Mouse (Mus musculus) CD4-positive helper T cell, adult 2 months (primary cell): ENCODE data around the gene Tkt.

Experiments
- DNase-seq: peaks from one replicate; pipeline ENCODE4 v3.0.0-alpha.2; 2012; ENCODE audit warnings: low read depth, missing footprints, low spot score

The Tkt gene

DNA sequence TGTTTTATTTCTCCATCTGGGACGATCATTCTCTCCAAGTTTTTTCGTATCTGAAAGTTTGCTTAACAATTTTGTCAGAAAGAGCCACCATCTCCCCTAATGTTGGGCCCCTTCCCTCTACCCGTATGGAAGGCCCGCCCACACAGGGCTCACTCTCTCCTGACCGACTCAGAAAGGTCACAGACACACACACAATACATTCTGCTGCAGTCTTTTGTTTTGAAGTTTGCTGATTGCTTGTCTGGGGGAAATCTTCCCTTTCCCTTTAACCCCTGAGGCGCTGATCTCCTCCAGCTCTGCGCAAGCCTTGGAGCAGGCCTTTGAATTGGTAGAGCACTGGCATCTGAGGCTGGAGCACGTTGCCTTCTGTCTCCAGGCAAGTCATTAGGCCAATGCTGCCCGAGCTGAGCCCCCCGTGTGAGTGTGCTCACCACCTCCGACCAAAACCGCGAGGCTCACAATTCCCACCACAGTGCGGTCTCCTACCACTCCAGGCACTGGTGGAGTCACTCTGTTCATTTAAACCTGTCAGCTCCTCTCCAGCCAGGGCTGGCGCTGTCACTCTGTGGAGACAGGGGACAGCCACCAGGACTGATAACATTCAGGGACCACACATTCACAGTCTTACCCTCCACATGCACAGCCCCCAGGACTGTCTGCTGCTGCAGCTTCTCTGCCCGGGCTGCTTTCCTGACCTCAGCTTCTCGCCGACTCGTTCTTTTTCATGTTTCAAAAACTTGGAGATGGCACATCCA, 36.5 kb downstream of the Tkt start:
- no peak for DNase-seq

DNA sequence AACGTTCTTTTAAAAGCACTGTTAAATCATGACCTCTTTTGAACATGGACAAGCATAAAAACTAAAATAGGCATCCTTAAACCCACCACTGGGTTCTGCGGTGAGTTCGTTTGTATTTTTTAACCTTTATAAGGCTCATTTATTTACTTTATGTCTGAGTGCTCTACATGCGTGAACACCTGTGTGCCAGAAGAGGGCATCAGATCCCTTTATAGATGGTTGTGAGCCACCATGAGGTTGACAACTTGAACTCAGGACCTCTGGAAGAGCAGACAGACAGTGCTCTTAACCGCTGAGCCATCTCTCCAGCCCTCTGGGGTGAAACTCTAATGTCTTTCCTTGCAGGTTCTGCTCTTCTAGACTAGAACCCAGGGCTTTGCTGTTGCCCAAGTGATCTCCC, 37.2 kb downstream of the Tkt start:
- no peak for DNase-seq

DNA sequence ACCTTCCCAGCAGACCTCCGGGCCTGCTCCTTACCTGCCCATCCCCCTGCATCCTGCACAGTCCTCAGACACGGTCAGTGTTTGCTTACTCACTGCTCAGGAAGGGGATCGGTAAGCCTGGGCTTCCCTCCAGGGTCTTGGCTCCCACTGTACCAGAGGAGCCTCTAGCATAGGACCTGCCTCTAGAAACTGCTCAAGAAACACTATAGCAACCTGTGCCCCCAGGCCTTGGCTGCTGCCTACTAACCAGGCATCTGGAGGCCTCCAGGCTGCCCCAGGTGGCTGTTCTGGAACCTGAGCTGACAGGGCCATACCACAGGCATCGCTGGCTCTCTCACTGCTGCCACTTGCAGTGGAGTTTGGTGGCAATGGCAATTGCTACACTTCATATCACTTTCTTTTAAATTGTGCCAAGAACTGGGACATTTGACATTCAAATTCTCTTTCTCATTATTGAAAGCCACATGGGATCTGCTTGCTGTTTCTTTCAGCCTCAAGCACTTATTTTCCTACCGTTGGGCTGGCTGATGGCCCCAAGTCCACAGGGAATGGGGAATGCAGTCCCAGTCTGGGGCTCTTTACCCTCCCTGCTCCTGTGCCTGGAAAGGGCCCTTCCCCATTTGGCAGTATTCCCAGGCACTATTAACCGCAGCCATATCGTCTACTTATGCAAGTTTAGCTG, 38.8 kb downstream of the Tkt start:
- no peak for DNase-seq

DNA sequence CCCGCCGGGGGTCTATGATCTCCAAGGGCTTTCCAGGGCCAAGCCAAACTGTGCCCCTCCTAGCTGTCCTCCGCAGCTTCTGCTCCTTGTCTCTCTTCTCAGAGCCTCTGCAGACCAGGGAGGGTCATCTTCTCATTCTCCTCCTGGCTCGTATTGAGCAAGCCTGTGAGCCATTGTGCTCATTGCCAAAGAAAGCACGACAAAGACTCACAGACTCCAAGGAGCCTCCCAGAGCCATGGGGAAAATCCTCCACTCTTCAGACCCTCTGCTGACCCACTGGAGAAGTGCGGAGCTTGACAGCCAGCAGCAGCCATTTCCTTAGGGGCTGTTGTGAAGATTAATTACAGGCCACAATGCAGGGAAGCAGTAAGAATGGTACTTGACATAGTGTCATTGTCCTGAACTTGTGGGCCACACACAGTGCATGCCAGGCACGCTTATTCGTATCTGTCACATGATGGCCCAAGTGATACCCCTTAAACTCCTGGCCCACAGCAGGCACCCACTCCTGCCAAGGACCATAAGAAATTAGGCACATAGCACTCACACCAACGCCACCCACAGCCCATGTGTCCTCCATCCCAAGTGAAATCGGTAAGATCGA, 42.0 kb downstream of the Tkt start:
- DNase-seq = no peak

DNA sequence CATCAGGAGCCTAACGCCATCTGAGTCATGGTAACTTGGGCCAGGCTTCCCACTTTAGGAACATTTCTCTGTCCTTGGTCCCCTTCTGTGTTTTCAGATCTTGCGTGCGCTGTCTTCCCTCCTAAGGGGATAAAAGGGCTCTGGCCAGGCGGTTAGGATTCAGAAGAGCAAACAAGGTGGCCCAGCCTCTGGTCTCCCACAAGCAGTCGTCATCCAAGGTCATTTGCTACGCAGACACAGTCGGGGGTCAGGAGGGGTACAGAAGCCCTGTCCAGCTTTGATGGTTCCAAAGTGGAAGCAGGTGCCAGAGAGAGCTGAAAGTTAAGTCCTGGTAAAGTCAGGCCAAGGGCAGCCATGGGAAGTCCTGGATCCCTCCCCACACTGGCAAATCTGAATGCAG, 42.8 kb downstream of the Tkt start:
- DNase-seq = no peak

DNA sequence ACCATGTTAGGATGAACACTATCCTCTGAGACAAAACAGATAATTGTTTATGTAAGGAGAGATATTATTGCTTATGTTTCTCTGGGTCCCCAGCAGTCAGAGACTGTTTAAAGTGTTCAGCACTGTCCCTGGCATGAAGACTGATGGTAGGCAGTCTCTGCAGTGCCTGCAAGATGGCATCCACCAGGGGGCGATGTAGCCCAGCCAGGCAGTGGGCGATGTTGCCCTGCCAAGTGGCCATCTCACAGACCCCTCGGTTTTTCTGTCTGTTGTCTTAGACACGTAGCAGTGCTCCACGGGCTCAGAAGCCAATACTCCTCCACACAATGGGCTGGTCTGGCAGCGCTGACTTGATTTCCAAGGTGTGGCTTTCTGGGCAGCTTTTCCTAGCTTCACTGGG, 43.3 kb downstream of the Tkt start:
- DNase-seq = peak; percentile 57

DNA sequence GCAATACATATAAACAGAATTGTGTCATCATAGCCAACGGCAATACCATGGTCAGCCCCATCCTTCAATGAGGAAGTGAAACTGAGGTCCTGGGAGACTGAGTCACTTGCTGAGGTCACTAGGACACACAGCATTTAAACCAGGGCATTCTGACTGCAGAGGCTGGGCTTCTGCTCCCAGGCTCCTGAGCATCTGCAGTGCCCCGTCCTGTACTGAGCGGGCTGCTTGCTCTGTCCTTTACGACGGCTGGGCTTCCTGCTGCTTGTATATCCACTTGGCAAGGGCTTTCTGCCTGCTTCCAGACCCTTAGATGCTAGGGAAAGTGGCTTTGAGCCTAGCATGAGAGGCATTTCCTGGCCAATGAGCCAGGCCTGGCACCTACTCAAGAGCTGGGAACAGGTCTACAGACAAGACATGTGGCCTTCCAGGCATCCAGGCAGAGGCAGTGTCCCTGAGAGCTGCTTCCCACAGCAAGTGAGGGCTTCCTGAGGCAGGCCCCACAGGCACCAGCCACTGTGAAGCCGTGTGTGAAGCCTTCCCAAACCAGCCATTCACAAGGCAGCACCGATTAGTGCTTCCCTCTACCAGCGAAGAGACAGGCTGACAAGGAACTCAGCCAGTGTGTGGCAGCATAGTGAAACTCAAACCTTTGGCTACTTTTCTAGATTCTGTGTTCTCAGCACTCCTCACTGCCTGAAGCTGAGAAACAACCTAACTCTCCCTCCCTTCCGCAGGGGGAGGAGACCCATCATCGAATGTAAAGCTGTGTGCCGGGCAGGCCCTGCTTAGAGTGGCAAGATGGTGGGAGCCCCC, 45.3 kb downstream of the Tkt start:
- DNase-seq = no peak

DNA sequence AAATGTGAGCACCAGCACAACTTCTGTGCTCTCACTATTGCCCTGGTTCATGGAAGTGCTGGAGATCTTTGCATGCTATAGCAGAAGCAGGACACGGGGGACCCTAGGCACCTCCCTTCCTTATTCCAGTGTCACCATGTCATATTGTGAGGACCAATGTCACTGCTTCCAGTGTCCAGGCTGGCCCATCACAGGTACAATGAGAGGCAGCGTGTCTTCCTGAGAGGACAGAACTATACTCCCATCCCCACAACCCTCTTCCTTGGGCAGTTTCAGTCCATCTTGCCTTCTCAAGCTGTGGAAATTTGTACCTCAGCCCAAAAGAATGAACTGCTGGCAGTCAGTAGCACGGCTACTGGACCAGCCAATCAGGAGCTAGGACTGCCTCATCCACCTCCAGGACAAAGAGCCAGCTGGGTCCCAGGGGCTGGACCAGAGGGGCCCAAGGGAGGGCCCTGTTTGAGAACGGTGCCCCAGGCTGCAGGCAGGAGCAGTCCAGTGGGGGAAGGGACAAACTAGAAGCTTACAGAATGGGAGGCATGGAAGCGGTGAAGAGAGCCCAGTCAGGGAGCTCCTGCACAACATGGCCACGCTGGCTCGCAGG, 46.0 kb downstream of the Tkt start:
- no peak for DNase-seq

DNA sequence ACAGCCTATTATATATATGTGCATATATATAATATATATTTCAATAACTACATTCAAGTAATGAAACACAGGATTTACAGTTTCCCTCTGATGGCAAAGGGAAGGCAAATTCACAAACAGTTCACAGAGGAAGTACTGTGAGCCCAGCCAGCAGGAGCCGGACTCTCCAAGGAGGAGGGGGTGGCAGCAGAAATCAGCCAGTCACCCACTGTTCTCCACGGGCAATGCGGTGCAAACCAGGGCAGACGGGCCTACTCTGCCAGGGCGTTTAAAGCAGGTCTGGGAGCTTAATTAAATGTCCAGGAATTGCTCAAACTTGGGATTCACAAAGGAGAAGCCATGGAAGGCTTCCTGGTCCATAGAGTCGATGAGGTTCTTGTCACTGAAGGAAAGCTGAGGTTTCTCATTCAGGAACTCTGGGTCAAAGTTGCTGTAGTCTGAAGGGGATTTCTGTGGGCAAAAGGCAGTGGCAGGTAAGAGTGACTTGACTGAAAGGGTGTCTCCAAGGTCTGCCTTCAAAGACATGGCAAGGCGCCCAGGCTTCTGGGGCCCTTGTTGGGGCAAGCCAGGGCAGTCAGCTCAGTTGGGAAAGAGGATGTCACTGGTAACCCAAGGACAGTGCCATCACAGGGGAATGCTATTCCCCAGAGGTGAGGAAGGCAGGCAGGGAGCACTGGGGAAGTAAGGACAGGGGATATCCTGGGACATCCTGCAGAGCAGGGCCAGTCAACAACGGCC, 47.6 kb downstream of the Tkt start:
- no peak for DNase-seq

DNA sequence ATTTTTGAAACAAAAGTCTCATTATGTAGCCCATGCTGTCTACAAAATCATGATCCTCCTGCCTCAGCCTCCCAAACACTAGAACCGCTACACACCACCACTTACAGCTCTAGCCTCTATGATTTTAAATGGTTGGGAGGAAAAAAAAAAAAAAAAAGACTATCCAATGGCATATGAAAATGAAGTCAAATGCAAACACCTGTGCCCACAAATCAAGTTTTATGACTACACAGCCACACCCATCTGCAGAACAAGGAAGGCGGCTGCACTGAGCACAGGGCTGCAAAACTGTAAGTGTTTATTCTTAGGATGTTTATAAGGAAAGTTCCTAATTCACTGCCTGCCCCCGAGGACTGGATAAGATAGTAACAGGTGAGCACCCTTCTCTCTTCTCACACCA, 48.2 kb downstream of the Tkt start:
- no peak for DNase-seq

DNA sequence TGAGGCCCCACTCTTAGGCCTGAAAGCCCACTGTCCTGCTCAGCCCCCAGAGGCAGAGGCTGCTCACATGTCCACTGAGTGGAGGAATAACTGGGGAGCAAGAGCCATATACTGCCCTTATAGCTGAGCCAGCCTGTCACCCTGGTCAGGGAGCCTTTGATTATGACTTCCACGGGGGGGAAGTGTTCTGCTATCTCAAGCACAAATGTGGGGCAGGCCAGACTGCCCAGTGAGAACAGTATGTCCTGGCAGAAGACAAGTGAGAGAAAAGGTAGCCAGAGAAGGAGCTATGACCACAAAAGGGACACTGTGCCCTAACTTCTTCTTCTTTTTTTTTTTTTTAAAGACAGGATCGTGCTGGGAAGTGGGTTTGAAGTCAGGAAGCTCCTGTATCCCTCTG, 49.0 kb downstream of the Tkt start:
- DNase-seq = no peak

DNA sequence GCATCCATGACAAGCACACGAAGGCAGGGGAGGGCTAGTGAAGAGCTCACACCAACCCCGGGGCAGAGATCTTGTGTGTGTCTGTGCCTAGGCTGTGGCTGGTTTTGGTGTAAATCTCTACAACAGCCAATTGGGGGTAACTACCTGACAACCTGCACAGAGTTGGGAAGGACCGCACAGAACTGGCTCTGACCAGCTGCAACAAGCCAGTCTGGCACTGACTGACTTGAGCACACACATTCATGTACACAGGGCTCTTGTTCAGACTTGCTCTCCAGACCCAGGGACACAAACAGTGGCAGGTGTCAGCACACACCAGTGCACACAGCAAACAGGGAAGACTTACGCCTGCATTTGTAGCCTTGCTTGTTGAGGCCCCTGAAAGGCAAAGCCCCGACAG, 58.7 kb downstream of the Tkt start:
- DNase-seq = no peak

DNA sequence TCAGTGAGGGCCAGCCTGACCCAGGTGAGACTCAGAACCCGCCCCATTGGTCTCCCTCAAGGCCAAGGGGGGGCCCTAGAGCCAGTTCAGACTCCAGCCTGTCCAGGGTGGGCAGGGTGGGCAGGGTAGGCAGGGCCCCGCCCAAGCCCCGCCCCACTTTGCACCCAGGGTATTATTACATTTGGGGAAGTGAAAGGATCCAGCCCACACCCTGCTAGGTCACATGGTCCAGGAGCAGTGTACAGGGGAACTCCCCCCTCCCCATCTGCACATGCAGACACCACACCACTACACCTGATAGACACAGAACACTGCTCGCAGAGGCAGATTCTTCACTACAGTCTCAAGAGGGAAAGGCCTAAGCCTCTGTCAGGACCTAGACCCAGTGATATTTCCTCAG, 59.5 kb downstream of the Tkt start:
- DNase-seq = no peak

DNA sequence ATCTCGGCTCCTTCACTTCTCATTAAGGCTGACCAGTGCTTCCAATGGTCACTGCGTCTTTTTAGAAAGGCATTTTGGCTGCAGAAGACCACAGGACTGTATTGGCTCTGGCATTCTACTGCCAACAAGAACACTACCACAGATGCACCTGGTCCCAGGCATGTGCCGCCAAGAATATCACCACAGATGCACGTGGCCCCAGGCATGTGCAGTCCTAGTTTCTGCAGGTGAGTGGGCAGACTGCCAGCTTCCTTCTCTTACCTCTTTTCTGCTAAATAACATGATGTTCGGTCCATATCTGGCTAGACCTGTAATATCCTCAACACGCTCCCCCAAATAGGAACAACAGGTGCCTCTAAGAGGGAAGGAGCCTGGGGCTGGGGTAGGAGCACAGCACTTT, 60.0 kb downstream of the Tkt start:
- DNase-seq = no peak

DNA sequence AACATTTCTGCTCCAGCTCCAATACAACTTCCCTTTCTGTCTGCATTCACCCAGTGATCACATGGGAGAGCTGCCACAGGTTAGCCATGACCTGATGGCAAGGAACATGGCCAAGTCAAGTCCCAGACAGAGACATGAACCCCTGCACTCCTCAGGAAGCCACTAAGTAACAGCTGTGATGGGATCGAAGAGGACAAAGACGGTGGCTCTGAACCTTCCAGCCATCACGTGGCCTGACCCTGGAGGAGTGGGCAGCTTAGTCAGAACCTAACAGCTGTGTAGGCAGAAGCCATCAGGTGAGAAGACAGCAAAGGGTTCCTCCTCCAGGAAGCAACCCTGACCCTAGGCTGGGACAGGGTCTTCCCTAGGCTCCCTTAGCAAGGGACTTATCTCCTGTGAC, 61.3 kb downstream of the Tkt start:
- no peak for DNase-seq

DNA sequence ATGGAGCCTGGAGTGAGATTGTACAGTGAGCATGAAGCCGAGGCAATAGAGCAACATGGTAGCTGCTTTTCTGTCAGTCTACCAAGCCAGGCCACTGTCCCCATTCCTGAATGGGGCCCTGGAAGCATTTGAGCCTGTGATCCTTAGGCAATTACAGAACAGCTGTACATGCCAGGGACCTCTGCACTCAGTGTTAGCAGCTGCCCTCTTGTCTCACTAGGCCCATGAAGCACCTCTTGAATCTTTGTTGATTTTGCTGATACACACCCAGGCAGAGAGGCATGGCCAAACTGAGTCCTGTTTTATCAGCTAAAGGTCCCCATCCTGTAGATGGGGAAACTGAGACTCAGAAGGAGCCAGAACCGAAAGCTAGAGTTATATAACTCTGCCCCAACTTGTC, 62.1 kb downstream of the Tkt start:
- no peak for DNase-seq

DNA sequence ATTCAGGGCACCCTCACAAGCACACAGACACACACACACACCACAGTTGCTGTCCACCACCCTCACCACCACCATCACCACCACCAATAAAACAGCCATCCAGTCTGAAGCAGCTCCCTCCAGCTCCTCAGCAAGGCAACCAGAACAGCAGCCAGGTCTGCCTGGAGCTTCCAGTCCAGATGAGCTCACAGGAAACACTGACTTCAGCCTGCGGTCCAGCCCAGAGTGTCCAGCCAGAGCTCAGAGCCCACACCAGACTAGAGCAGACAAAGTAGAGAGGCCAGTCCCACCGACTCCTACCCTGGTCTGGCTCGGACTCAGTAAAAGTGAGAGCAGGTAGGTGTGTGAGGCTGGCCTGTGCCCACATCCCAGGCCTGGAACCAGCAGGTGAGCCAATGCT, 62.8 kb downstream of the Tkt start:
- no peak for DNase-seq

DNA sequence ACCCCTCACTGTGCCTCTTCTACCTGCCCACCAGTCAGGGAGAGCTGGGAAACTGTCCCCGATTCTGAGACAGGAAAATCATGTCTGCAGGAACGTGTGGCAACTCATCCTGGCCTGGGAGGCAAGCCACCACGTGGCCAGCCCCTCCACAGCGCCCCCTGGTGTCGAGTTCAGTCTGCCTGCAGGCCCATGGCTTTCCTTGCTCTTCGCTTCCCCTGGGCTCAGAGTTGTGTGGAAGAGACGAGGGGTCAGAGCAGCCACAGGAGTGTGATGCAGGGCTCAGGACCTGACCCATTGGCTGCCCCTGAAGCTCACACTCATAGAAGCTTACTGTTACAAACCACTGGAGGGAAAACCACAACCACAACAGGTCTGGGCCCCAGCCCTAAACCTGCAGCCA, 64.4 kb downstream of the Tkt start:
- DNase-seq = peak; percentile 56

DNA sequence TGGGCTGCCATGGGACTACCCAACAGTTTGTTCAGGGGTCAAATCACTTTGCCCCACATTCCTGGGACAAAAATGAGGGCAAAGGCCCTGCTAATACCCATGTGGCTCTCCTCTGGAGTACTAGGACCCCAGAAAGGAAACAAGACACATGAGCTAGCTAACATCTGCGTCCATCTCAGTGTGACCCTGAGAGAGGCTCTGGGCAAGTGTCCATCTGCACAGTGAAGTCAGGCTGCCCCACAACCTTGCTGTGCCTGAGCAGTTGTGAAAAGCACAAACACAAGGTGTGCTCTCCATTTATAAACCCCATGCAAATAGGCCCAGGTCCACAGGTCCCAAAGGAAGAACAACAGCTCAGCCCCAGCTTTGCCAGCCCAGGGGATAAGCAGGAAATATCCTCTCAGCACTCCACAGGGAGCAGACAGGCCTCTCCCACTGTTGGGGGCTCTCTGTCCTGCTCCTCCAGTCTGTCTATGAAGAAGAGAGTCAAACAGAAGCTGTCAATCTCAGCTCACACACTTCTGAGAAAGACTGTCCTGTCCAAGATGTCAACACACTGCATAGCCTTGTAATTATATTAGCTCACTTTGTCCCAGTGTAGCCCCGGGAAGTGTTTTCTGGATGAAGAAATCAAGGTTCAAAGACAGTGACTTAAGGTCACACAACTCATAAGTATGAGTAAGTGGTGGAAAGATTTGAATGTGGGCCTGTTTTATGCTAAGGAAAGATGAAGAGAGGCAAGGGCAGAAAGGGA, 65.0 kb downstream of the Tkt start:
- no peak for DNase-seq

DNA sequence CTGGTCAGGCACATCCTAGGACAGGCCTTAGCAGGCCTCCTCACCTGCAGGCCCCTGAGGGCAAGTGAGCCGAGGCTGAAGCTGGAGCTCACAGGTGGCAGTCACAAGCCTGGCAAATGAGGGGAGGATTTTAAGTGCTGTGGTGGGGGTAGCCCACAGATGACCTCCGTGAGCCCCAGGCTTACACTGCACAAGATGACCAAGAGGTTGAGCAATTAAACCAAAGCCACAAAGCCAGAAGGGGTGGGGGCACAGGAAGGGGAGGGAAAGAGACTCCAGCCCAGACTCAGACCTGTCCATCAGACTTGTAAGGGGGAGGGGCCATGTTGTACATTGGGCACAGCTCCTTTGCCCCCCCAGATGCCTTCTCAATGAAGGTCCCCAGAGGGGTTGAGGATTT, 68.6 kb downstream of the Tkt start:
- DNase-seq = no peak
